Mouse (Mus musculus) left cerebral cortex, postnatal 14 days (tissue): ENCODE results near the gene Myo7a. TPM values are rescaled to one million over a fixed set of nuclear protein-coding genes. Genes with fewer than 3 reads are reported as not detected.

Experiments
- DNase-seq, 2 experiments: peaks; one replicate each; pipeline ENCODE4 v3.0.0; 2021 to 2022; ENCODE audit warnings: low spot score in 2 of 2, mixed read lengths in 1 of 2
- intact Hi-C: fragments of 180-260 bp; cut with DNase I; formaldehyde crosslinking; loops from one replicate; pipeline ENCODE4 v1.15.1; 2025
- total RNA-seq, 2 experiments: library from RNA; stranded (reverse); gene quantifications; 2 replicates each; pipeline ENCODE4 v1.2.3; 2021

Gene Myo7a
- total RNA-seq, 2 experiments from 2014 or later: 12.4 to 13.7 TPM

GRCm38 (mm10) chr7:98146447-98146845 is 27.1 kb upstream of the Myo7a start:
- no peak for DNase-seq
- intact Hi-C loops: no loop called here

GRCm38 (mm10) chr7:98145842-98146446 is 26.6 kb upstream of the Myo7a start:
- intact Hi-C loops: no loop called here
- DNase-seq: peak in 1 of 2 experiments; percentile 49

GRCm38 (mm10) chr7:98145402-98145801 is 26.1 kb upstream of the Myo7a start, which contains the start of gene Omp:
TSS of gene Omp (minus strand) at chr7:98145502.
- intact Hi-C loops: no loop called here
- no peak for DNase-seq

GRCm38 (mm10) chr7:98142648-98143047 is 23.3 kb upstream of the Myo7a start:
- intact Hi-C loops: no loop called here
- no peak for DNase-seq

GRCm38 (mm10) chr7:98142247-98142646 is 22.9 kb upstream of the Myo7a start:
- no peak for DNase-seq
- intact Hi-C loops: no loop called here

- DNase-seq: no peak
- intact Hi-C loops: no loop called here
Observed at GRCm38 (mm10) chr7:98141206-98141605, 21.9 kb upstream of the Myo7a start.

- DNase-seq: no peak
- intact Hi-C loops: no loop called here
Observed at GRCm38 (mm10) chr7:98140597-98140996, 21.3 kb upstream of the Myo7a start.

- intact Hi-C loops: no loop called here
- DNase-seq: no peak
Observed at GRCm38 (mm10) chr7:98139216-98139615, 19.9 kb upstream of the Myo7a start.

- no peak for DNase-seq
- intact Hi-C loops: no loop called here
Observed at GRCm38 (mm10) chr7:98137995-98138394, 18.7 kb upstream of the Myo7a start.

- intact Hi-C loops: no loop called here
- DNase-seq: no peak
Observed at GRCm38 (mm10) chr7:98137583-98137982, 18.3 kb upstream of the Myo7a start.

DNA sequence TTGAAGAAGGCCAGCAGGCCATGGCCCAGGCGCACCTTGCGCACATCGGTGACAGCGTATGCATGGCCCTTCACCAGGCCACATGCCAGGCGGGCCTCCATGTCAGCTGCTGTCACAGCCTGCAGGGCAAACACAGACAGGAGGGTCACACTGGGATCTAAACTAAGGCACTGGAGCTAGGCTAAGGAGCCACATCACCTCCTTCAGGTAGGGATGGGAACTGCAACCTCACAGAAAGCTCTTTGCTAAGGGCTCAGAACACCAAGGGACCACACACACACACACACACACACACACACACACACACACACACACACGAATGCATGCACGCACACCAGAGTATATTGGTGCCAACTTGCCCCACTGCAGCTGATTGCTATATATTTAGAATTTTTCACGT is 12.4 kb upstream of the Myo7a start:
- no peak for DNase-seq
- intact Hi-C loops: no loop called here

- DNase-seq: no peak
- intact Hi-C loops: no loop called here
Observed at GRCm38 (mm10) chr7:98125473-98125872, 6.1 kb upstream of the Myo7a start.

- no peak for DNase-seq
- intact Hi-C loops: no loop called here
Observed at GRCm38 (mm10) chr7:98124701-98125100, 5.4 kb upstream of the Myo7a start.

GRCm38 (mm10) chr7:98121673-98122072 is 2.3 kb upstream of the Myo7a start:
- DNase-seq: peak in 1 of 2 experiments; percentile 67
- intact Hi-C loops: no loop called here

GRCm38 (mm10) chr7:98121241-98121640 is 1.9 kb upstream of the Myo7a start:
- no peak for DNase-seq
- intact Hi-C loops: no loop called here

GRCm38 (mm10) chr7:98120325-98120724 is 1.0 kb upstream of the Myo7a start:
- intact Hi-C loops: loop anchor here (1.0 kb wide), 1 partner anchor 17 kb away; no protein-coding TSS in a partner anchor
- peak; percentile 72 to 80 for DNase-seq

DNA sequence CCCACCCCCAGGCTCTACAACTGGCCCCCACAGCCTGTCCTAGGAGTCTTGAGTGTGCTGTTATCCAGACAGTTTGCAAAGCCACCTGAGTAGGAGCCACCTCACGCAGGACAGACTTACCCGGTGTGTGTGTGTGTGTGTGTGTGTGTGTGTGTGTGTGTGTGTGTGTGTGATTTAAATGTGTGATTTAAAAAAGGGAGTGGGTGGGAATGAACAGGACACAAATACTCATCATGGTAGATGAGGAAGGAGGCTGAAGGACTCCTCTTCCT is 573 bp upstream of the Myo7a start:
- no peak for DNase-seq
- intact Hi-C loops: loop anchor here (1.0 to 5.0 kb wide), 3 partner anchors 17 to 373 kb away; no protein-coding TSS in a partner anchor

GRCm38 (mm10) chr7:98117012-98117660 is 2.2 kb downstream of the Myo7a start:
- peak in 1 of 2 experiments; percentile 40 for DNase-seq
- intact Hi-C loops: loop anchor here (5.0 kb wide), 2 partner anchors 45 to 370 kb away; no protein-coding TSS in a partner anchor

DNA sequence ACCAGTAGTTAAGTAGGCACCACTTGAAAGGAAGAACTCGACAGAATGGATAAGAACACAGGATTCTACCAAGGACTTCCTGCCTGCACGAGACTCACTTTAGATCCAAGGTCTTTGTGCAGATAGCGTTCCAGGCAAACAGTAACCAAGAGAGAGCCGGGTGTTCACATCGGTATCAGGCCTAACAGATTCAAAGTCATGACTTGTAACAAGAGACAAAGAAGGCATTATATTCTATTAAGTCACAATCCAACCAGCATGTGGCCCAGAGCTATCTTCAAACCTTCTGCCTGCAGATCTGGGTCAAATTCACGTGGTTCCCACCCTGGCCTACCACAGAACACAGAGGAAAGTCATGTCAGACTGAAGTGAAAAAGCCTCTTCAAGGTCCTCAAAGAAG is 4.7 kb downstream of the Myo7a start:
- DNase-seq: no peak
- intact Hi-C loops: loop anchor here (5.0 kb wide), 2 partner anchors 42 to 367 kb away; no protein-coding TSS in a partner anchor

DNA sequence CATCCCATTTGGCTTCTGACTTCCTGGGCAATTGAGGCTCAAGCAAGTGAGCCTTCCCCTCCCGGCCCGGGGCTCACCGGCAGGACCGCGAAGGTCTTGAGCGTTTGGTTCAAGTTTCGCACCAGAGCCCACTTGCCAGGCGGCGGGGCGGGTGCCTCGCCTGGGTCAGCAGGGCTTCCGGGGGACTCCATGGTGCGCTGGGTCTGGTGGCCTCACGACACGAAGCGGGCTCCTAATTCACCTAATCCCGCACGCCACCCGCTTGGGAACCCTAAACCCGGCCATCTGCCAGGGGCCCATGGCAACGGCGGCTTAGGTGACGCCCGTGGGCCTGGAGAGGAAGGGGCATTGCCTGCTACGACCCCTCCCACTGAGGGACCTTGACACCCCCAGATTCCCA is 8.1 kb downstream of the Myo7a start:
- intact Hi-C loops: no loop called here
- no peak for DNase-seq

GRCm38 (mm10) chr7:98109771-98110170 is 9.6 kb downstream of the Myo7a start:
- intact Hi-C loops: no loop called here
- DNase-seq: no peak
